Mouse (Mus musculus) small intestine, adult 2 months (tissue): ENCODE measurements around the gene Nucb2.

Experiments
- CTCF ChIP-seq: fragments of 200-500 bp; IDR thresholded peaks from 2 replicates; pipeline ENCODE4 v1.5.1; 2012; ENCODE audit warnings: low read depth, mild to moderate bottlenecking, control low read depth, inconsistent platforms, low read length, moderate library complexity, mixed read lengths; ENCODE audit not compliant: insufficient replicate concordance, insufficient read length; ENCODE audit errors: extremely low read depth
- POLR2A ChIP-seq: fragments of 200-500 bp; IDR thresholded peaks from 2 replicates; pipeline ENCODE4 v1.6.1; 2012; ENCODE audit warnings: low read depth, mild to moderate bottlenecking, control low read depth, inconsistent platforms, low read length, moderate library complexity

- peak; percentile 22; the same call in 1 of the 2 replicates for TF ChIP-seq CTCF
- TF ChIP-seq POLR2A, result peak; percentile 46
Measured at GRCm38 (mm10) chr7:116503879-116504817, at the start of gene Nucb2.
